Mouse (Mus musculus): ENCODE measurements around the gene Olfr1028. TPM values are rescaled to one million over a fixed set of nuclear protein-coding genes. Genes with fewer than 3 reads are reported as not detected.

Gene Olfr1028
- total RNA-seq (2017) = not detected in 2 replicates

GRCm38 (mm10) chr2:85950137-85950536, at the start of gene Olfr1028:
TSS of gene Olfr1028 (plus strand) at chr2:85950437.
- no peak for ATAC-seq (replicated peaks in 1 of 2; ENCODE audit: insufficient read depth in 1 of 2, low FRiP score in 2 of 2, low TSS enrichment in 1 of 2, low read depth in 1 of 2, poor library complexity in 2 of 2, severe bottlenecking in 2 of 2)

GRCm38 (mm10) chr2:85904952-85905351, 45.3 kb upstream of the Olfr1028 start, which contains the start of gene Olfr1024:
TSS of gene Olfr1024 (minus strand) at chr2:85905052.
- ATAC-seq (replicated peaks in 1 of 2; ENCODE audit: insufficient read depth in 1 of 2, low FRiP score in 2 of 2, low TSS enrichment in 1 of 2, low read depth in 1 of 2, poor library complexity in 2 of 2, severe bottlenecking in 2 of 2) = no peak

- no peak for ATAC-seq (replicated peaks in 1 of 2; ENCODE audit: insufficient read depth in 1 of 2, low FRiP score in 2 of 2, low TSS enrichment in 1 of 2, low read depth in 1 of 2, poor library complexity in 2 of 2, severe bottlenecking in 2 of 2)
Observed at GRCm38 (mm10) chr2:85913197-85913596, 37.0 kb upstream of the Olfr1028 start.

GRCm38 (mm10) chr2:85914893-85915292, 35.3 kb upstream of the Olfr1028 start, which contains the start of gene Olfr1025-ps1:
TSS of gene Olfr1025-ps1 (plus strand) at chr2:85915193.
- ATAC-seq (replicated peaks in 1 of 2; ENCODE audit: insufficient read depth in 1 of 2, low FRiP score in 2 of 2, low TSS enrichment in 1 of 2, low read depth in 1 of 2, poor library complexity in 2 of 2, severe bottlenecking in 2 of 2) = no peak

- ATAC-seq (replicated peaks in 1 of 2; ENCODE audit: insufficient read depth in 1 of 2, low FRiP score in 2 of 2, low TSS enrichment in 1 of 2, low read depth in 1 of 2, poor library complexity in 2 of 2, severe bottlenecking in 2 of 2) = no peak
Observed at GRCm38 (mm10) chr2:85921258-85921657, 29.0 kb upstream of the Olfr1028 start, which contains the start of gene Olfr1026. TSS of gene Olfr1026 (plus strand) at chr2:85921558.

- ATAC-seq (replicated peaks in 1 of 2; ENCODE audit: insufficient read depth in 1 of 2, low FRiP score in 2 of 2, low TSS enrichment in 1 of 2, low read depth in 1 of 2, poor library complexity in 2 of 2, severe bottlenecking in 2 of 2) = no peak
Observed at GRCm38 (mm10) chr2:85973595-85973994, 23.4 kb downstream of the Olfr1028 start, which contains the start of gene Olfr1029. TSS of gene Olfr1029 (plus strand) at chr2:85973895.

GRCm38 (mm10) chr2:85978976-85979375, 28.7 kb downstream of the Olfr1028 start, which contains the start of gene Olfr1030:
TSS of gene Olfr1030 (plus strand) at chr2:85979276.
- no peak for ATAC-seq (replicated peaks in 1 of 2; ENCODE audit: insufficient read depth in 1 of 2, low FRiP score in 2 of 2, low TSS enrichment in 1 of 2, low read depth in 1 of 2, poor library complexity in 2 of 2, severe bottlenecking in 2 of 2)

GRCm38 (mm10) chr2:85990004-85990403, 39.8 kb downstream of the Olfr1028 start, which contains the start of gene Olfr1031:
TSS of gene Olfr1031 (plus strand) at chr2:85990304.
- no peak for ATAC-seq (replicated peaks in 1 of 2; ENCODE audit: insufficient read depth in 1 of 2, low FRiP score in 2 of 2, low TSS enrichment in 1 of 2, low read depth in 1 of 2, poor library complexity in 2 of 2, severe bottlenecking in 2 of 2)

Other genes with a start within 250 kb of the Olfr1028 start
- gene Olfr1009, start 235.0 kb upstream of the Olfr1028 start, total RNA-seq (2017) = not detected in 2 replicates
- gene Olfr1012, start 187.7 kb upstream of the Olfr1028 start, total RNA-seq (2017) = not detected in 2 replicates
- gene Olfr1013, start 183.3 kb upstream of the Olfr1028 start, total RNA-seq (2017) = not detected in 2 replicates
- not detected in 2 replicates for gene Olfr1014, start 177.7 kb upstream of the Olfr1028 start, total RNA-seq (2017)
- gene Olfr1015, start 168.4 kb upstream of the Olfr1028 start, total RNA-seq (2017) = not detected in 2 replicates
- not detected in 2 replicates for gene Olfr1016, start 147.9 kb upstream of the Olfr1028 start, total RNA-seq (2017)
- gene Olfr1018, start 132.0 kb upstream of the Olfr1028 start, total RNA-seq (2017) = not detected in 2 replicates
- not detected in 2 replicates for gene Olfr1019, start 105.0 kb upstream of the Olfr1028 start, total RNA-seq (2017)
- not detected in 2 replicates for gene Olfr1020, start 103.4 kb upstream of the Olfr1028 start, total RNA-seq (2017)
- not detected in 2 replicates for gene Olfr1022, start 81.8 kb upstream of the Olfr1028 start, total RNA-seq (2017)
- gene Olfr1023, start 64.8 kb upstream of the Olfr1028 start, total RNA-seq (2017) = not detected in 2 replicates
- not detected in 2 replicates for gene Olfr1024, start 45.4 kb upstream of the Olfr1028 start, total RNA-seq (2017)
- gene Olfr1025-ps1, start 35.2 kb upstream of the Olfr1028 start, total RNA-seq (2017) = not detected in 2 replicates
- gene Olfr1026, start 28.9 kb upstream of the Olfr1028 start, total RNA-seq (2017) = not detected in 2 replicates
- not detected in 2 replicates for gene Olfr1029, start 23.5 kb downstream of the Olfr1028 start, total RNA-seq (2017)
- gene Olfr1030, start 28.8 kb downstream of the Olfr1028 start, total RNA-seq (2017) = not detected in 2 replicates
- gene Olfr1031, start 39.9 kb downstream of the Olfr1028 start, total RNA-seq (2017) = not detected in 2 replicates
- gene Olfr1032, start 55.1 kb downstream of the Olfr1028 start, total RNA-seq (2017) = not detected in 2 replicates
- not detected in 2 replicates for gene Olfr1033, start 70.2 kb downstream of the Olfr1028 start, total RNA-seq (2017)
- gene Olfr1034, start 95.4 kb downstream of the Olfr1028 start, total RNA-seq (2017) = 0.06 TPM in 1 of 2 replicates, not detected in the other
- gene Olfr1036, start 123.6 kb downstream of the Olfr1028 start, total RNA-seq (2017) = not detected in 2 replicates
- gene Olfr1037, start 136.9 kb downstream of the Olfr1028 start, total RNA-seq (2017) = not detected in 2 replicates
- not detected in 2 replicates for gene Olfr1039, start 185.5 kb downstream of the Olfr1028 start, total RNA-seq (2017)
- gene Olfr1040, start 196.3 kb downstream of the Olfr1028 start, total RNA-seq (2017) = not detected in 2 replicates
- not detected in 2 replicates for gene Olfr1042, start 211.4 kb downstream of the Olfr1028 start, total RNA-seq (2017)
- gene Olfr1043, start 217.1 kb downstream of the Olfr1028 start, total RNA-seq (2017) = not detected in 2 replicates
- gene Olfr1044, start 227.4 kb downstream of the Olfr1028 start, total RNA-seq (2017) = not detected in 2 replicates
- not detected in 2 replicates for gene Olfr52, start 235.2 kb downstream of the Olfr1028 start, total RNA-seq (2017)

Data from hematopoietic stem cell, adult 5-6 weeks (primary cell).